Mouse (Mus musculus) forebrain, embryonic 11.5 days (tissue): ENCODE data around the gene Caps2. TPM values are rescaled to one million over a fixed set of nuclear protein-coding genes. Genes with fewer than 3 reads are reported as not detected.
A peak's percentile ranks its signal among the peaks of the same experiment; 100 is the strongest.
"Not testable (repeated sequence)": the region's sequence is repeated elsewhere in the genome, so short reads cannot be mapped to it uniquely, and the experiment has no call there.

Experiments
- ATAC-seq: fragments of 200-750 bp; cut with Nextera tagmentation; replicated peaks from 2 replicates; pipeline ENCODE4 v1.8.0; 2017; ENCODE audit warnings: moderate TSS enrichment; ENCODE audit not compliant: low FRiP score
- DNase-seq: peaks from one replicate; pipeline ENCODE4 v3.0.0-alpha.2; 2017; ENCODE audit warnings: low spot score
- H3K27ac ChIP-seq: fragments of 300-500 bp; sonication (generic); 2 replicates; pipeline ENCODE4 v1.5.1; 2014; ENCODE audit warnings: low read depth, low read length
- H3K27me3 ChIP-seq: fragments of 300-500 bp; sonication (generic); 2 replicates; pipeline ENCODE4 v1.6.1; 2014; ENCODE audit warnings: mild to moderate bottlenecking, low read length, mixed read lengths; ENCODE audit not compliant: control insufficient read depth, insufficient read depth
- H3K36me3 ChIP-seq: fragments of 300-500 bp; sonication (generic); 2 replicates; pipeline ENCODE4 v1.6.1; 2014; ENCODE audit warnings: mild to moderate bottlenecking, low read length, moderate library complexity, mixed read lengths; ENCODE audit not compliant: control insufficient read depth, insufficient read depth
- H3K4me1 ChIP-seq: fragments of 300-500 bp; sonication (generic); replicated peaks from 2 replicates; pipeline ENCODE4 v1.6.1; 2014; ENCODE audit warnings: low read length, mixed read lengths; ENCODE audit not compliant: control insufficient read depth, insufficient read depth
- H3K4me2 ChIP-seq: fragments of 300-500 bp; sonication (generic); 2 replicates; pipeline ENCODE4 v1.6.1; 2014; ENCODE audit warnings: low read depth, mild to moderate bottlenecking, low read length, moderate library complexity, mixed read lengths; ENCODE audit not compliant: severe bottlenecking
- H3K4me3 ChIP-seq: fragments of 300-500 bp; sonication (generic); 2 replicates; pipeline ENCODE4 v1.5.1; 2014; ENCODE audit warnings: low read depth, low read length
- H3K9ac ChIP-seq: fragments of 300-500 bp; sonication (generic); 2 replicates; pipeline ENCODE4 v1.6.1; 2014; ENCODE audit warnings: low read length
- H3K9me3 ChIP-seq: fragments of 300-500 bp; sonication (generic); 2 replicates; pipeline ENCODE4 v1.6.1; 2016; ENCODE audit warnings: low read length, mixed read lengths; ENCODE audit not compliant: control insufficient read depth
- WGBS: fragments of 180-500 bp; shearing (Covaris S2); extraction: QIAGEN DNeasy Blood & Tissue Kit; methylation state at CpG from one replicate; pipeline ENCODE4 v1.1.7; 2014; 5-methylcytosine and 5-hydroxymethylcytosine counted together
- polyA plus RNA-seq: library from polyadenylated mRNA; unstranded; fragments of >200 nt; fragmentation: Nextera tagmentation; extraction: Ambion mirVana; gene quantifications from 2 replicates; pipeline ENCODE4 v1.2.1, GENCODE M21; 2014

The Caps2 gene
- 0.13 and 0.27 TPM in 2 replicates for polyA plus RNA-seq

GRCm38 (mm10) chr10:112163168-112163766 lies at the start of gene Caps2:
Gene Caps2, plus strand, starts transcription at chr10:112163621.
- no peak within 1 kb of the TSS for H3K27ac ChIP-seq

DNA sequence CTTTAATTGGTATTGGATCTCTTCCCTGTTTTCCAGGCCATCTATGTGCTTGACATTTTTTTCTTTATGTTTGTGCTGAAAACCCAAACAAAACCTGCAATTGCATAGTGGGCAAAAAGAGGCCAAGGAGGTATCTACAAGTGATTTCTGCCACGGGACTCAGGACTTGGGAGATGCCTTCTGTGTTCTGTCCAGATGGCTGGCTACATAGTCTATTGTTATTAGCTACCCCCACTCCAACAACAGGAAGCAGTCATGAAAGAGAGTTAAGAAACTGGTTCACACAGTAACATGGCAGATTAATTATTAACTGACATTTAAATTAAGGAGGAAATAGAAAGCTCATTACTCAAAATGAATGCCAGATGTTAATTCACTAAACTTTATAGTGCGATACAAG lies 38.3 kb upstream of the Caps2 start:
- DNase-seq, H3K36me3 ChIP-seq, H3K4me1 ChIP-seq, H3K4me2 ChIP-seq, H3K4me3 ChIP-seq, H3K9ac ChIP-seq, H3K27me3 ChIP-seq, H3K27ac ChIP-seq, H3K9me3 ChIP-seq, ATAC-seq: not testable (repeated sequence)
- WGBS: 66% methylated on average over 2 of the region's 2 CpGs

More at GRCm38 (mm10) chr10:112163168-112163766, at the start of gene Caps2:
- no peaks in the 10 kb centered on the region for H3K27me3 ChIP-seq
- H3K9ac ChIP-seq: no peak within 1 kb of the TSS
- H3K9me3 ChIP-seq: no peaks in the 10 kb centered on the region
- 26% methylated on average over 4 of the region's 4 CpGs for whole genome bisulfite sequencing
- H3K4me1 ChIP-seq: peaks cover 2% of the 10 kb centered on the region; the same call in 1 of the 2 replicates
- ATAC-seq (peak; percentile 74), DNase-seq (peak; percentile 54)
- H3K4me3 ChIP-seq: no peak within 1 kb of the TSS
- peak within 1 kb of the TSS; percentile 18; the same call in 1 of the 2 replicates for H3K4me2 ChIP-seq
- H3K36me3 ChIP-seq: no peaks in the 10 kb centered on the region

GRCm38 (mm10) chr10:112127682-112128230 lies 35.7 kb upstream of the Caps2 start:
- not testable (repeated sequence) for H3K4me3 ChIP-seq, H3K4me2 ChIP-seq, H3K9me3 ChIP-seq, H3K36me3 ChIP-seq, ATAC-seq, H3K27ac ChIP-seq, H3K4me1 ChIP-seq, H3K27me3 ChIP-seq, H3K9ac ChIP-seq, DNase-seq
- 77% methylated on average over 6 of the region's 6 CpGs for WGBS

- Histone ChIP-seq H3K4me3 (no peak overlapping the region), H3K4me1 (no peaks in the 10 kb centered on the region), H3K36me3 (no peaks in the 10 kb centered on the region), H3K9me3 (no peaks in the 10 kb centered on the region), H3K4me2 (no peak overlapping the region), H3K27ac (no peak overlapping the region), H3K9ac (no peak overlapping the region), H3K27me3 (no peaks in the 10 kb centered on the region)
- no peak for DNase-seq
- WGBS: 88% methylated on average over 3 of the region's 3 CpGs
- ATAC-seq: no peak
Measured at GRCm38 (mm10) chr10:112132194-112132593, 31.2 kb upstream of the Caps2 start.

GRCm38 (mm10) chr10:112138050-112138870 lies 25.2 kb upstream of the Caps2 start:
- Histone ChIP-seq H3K4me1 (no peaks in the 10 kb centered on the region), H3K4me3 (no peak overlapping the region; the same call in 1 of the 2 replicates), H3K27ac (no peak overlapping the region), H3K9me3 (no peaks in the 10 kb centered on the region), H3K27me3 (no peaks in the 10 kb centered on the region), H3K9ac (peak overlapping the region; percentile 41; the same call in 1 of the 2 replicates), H3K36me3 (no peaks in the 10 kb centered on the region), H3K4me2 (peak overlapping the region; percentile 41; the same call in 1 of the 2 replicates)
- ATAC-seq (peak; percentile 91), DNase-seq (peak; percentile 82)
- 18% methylated on average over 9 of the region's 9 CpGs for WGBS

GRCm38 (mm10) chr10:112138871-112139430 lies 24.5 kb upstream of the Caps2 start:
- DNase-seq (no peak), ATAC-seq (peak; percentile 57)
- WGBS: 43% methylated on average over 6 of the region's 6 CpGs
- no peaks in the 10 kb centered on the region for H3K27me3 ChIP-seq
- no peak overlapping the region for H3K27ac ChIP-seq
- no peaks in the 10 kb centered on the region for H3K9me3 ChIP-seq
- no peaks in the 10 kb centered on the region for H3K36me3 ChIP-seq
- H3K4me3 ChIP-seq: no peak overlapping the region; the same call in 1 of the 2 replicates
- no peaks in the 10 kb centered on the region for H3K4me1 ChIP-seq
- H3K9ac ChIP-seq: peak overlapping the region; percentile 41; the same call in 1 of the 2 replicates
- H3K4me2 ChIP-seq: peak overlapping the region; percentile 41; the same call in 1 of the 2 replicates

DNA sequence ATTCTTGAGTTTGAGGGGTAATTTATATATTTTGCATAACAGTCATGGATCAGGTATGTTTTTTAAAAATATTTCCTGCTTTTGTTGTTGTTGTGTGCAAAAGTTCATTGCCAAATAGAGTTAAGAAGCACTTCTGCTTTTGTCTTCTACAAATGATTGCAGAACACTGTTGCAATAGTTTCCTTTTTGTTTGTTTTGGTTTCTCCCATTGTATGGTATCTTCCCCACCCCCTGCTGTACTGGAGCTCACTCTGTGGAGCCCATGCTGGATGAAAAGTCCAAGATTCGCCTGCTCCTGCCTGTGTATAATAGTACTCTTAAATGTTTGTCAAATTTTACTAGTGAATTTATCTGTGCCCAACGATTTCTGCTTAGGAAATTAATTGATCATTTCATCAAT lies 23.6 kb upstream of the Caps2 start:
- no peak for ATAC-seq
- Histone ChIP-seq H3K4me3 (no peak overlapping the region), H3K9me3 (no peaks in the 10 kb centered on the region), H3K27me3 (no peaks in the 10 kb centered on the region), H3K9ac (no peak overlapping the region), H3K36me3 (no peaks in the 10 kb centered on the region), H3K4me1 (no peaks in the 10 kb centered on the region), H3K27ac (no peak overlapping the region), H3K4me2 (no peak overlapping the region)
- DNase-seq: no peak
- WGBS: 64% methylated on average over 2 of the region's 2 CpGs

GRCm38 (mm10) chr10:112159882-112160560 lies 3.4 kb upstream of the Caps2 start, which contains the start of gene Glipr1l3:
Gene Glipr1l3, minus strand, starts transcription at chr10:112160327.
- not testable (repeated sequence) for H3K4me3 ChIP-seq, H3K27me3 ChIP-seq, H3K36me3 ChIP-seq, H3K27ac ChIP-seq, H3K9me3 ChIP-seq, H3K4me1 ChIP-seq, H3K9ac ChIP-seq
- H3K4me2 ChIP-seq: peak within 1 kb of the TSS; percentile 32; the same call in 1 of the 2 replicates
- ATAC-seq (peak; percentile 90), DNase-seq (peak; percentile 89)
- WGBS: 20% methylated on average over 15 of the region's 15 CpGs
